Mouse (Mus musculus) G1E (cell line): ENCODE measurements around the gene Tac4. TPM values are rescaled to one million over a fixed set of nuclear protein-coding genes. Genes with fewer than 3 reads are reported as not detected.

Experiments used
- ATAC-seq: 2 replicates; pipeline ENCODE4 v1.8.0; 2016; ENCODE audit warnings: mild to moderate bottlenecking; ENCODE audit not compliant: insufficient number of reproducible peaks, poor library complexity, low FRiP score, severe bottlenecking; ENCODE audit errors: extremely low read depth
- DNase-seq: peaks from one replicate; pipeline ENCODE4 v3.0.0; 2012; ENCODE audit warnings: low spot score
- H3K27me3 ChIP-seq: 2 replicates; pipeline ENCODE4 v1.6.1; 2012; ENCODE audit warnings: mild to moderate bottlenecking, low read length, inconsistent platforms; ENCODE audit not compliant: insufficient read depth
- H3K36me3 ChIP-seq: replicated peaks from 2 replicates; pipeline ENCODE3; 2012; ENCODE audit warnings: mild to moderate bottlenecking, inconsistent platforms
- H3K4me1 ChIP-seq: 2 replicates; pipeline ENCODE4 v1.6.1; 2012; ENCODE audit warnings: low read depth, low read length, inconsistent platforms, mixed read lengths; ENCODE audit not compliant: insufficient read depth
- H3K4me3 ChIP-seq: 2 replicates; pipeline ENCODE4 v1.5.1; 2012; ENCODE audit warnings: low read depth, mild to moderate bottlenecking, inconsistent platforms, low read length, moderate library complexity, mixed read lengths
- H3K9me3 ChIP-seq: replicated peaks from 2 replicates; pipeline ENCODE4 v1.6.1; 2012; ENCODE audit warnings: inconsistent platforms
- CTCF ChIP-seq: IDR thresholded peaks from 2 replicates; pipeline ENCODE4 v1.5.1; 2012; ENCODE audit warnings: low read depth, low read length, inconsistent platforms, mixed read lengths
- GATA1 ChIP-seq: IDR thresholded peaks from 2 replicates; pipeline ENCODE4 v1.6.1; 2012; ENCODE audit warnings: borderline replicate concordance, low read length, inconsistent platforms, mixed read lengths
- GATA2 ChIP-seq: IDR thresholded peaks from 2 replicates; pipeline ENCODE4 v1.6.1; 2012; ENCODE audit warnings: low read depth, low read length, inconsistent platforms, borderline replicate concordance
- POLR2AphosphoS5 ChIP-seq: IDR thresholded peaks from 2 replicates; pipeline ENCODE4 v1.6.1; 2012; ENCODE audit warnings: low read depth, low read length, inconsistent platforms; ENCODE audit not compliant: insufficient replicate concordance
- TAL1 ChIP-seq: conservative IDR thresholded peaks from 2 replicates; pipeline ENCODE4 v1.6.1; 2012; ENCODE audit warnings: low read depth, low read length, inconsistent platforms, mixed read lengths
- polyA plus RNA-seq: library from polyadenylated mRNA; stranded (reverse); fragments of >175 nt; gene quantifications from 2 replicates; pipeline ENCODE4 v1.2.3, GENCODE M21; 2012
- total RNA-seq, 2 experiments: library from RNA; stranded (forward) in 1 of 2; stranded (reverse) in 1 of 2; fragments of 200-1000 nt in 1 of 2; fragments of >200 nt in 1 of 2; fragmentation: Nextera tagmentation in 1 of 2; gene quantifications; 2 replicates each; pipeline ENCODE4 v1.2.3; 2014 to 2017

Gene Tac4
- total and polyA plus RNA-seq, 3 experiments, result 0.11 TPM; not detected in 2

- DNase-seq, result no peak
- Histone ChIP-seq H3K36me3 (no peaks in the 10 kb centered on the region), H3K4me1 (no peaks in the 10 kb centered on the region), H3K9me3 (no peaks in the 10 kb centered on the region), H3K4me3 (no peak overlapping the region), H3K27me3 (peaks cover 22% of the 10 kb centered on the region; the same call in 1 of the 2 replicates)
- TF ChIP-seq GATA2 (no peak), TAL1 (no peak), POLR2AphosphoS5 (no peak), CTCF (no peak), GATA1 (no peak)
- no peak for ATAC-seq
Observed at GRCm38 (mm10) chr11:95224124-95224893, 37.0 kb upstream of the Tac4 start.

DNA sequence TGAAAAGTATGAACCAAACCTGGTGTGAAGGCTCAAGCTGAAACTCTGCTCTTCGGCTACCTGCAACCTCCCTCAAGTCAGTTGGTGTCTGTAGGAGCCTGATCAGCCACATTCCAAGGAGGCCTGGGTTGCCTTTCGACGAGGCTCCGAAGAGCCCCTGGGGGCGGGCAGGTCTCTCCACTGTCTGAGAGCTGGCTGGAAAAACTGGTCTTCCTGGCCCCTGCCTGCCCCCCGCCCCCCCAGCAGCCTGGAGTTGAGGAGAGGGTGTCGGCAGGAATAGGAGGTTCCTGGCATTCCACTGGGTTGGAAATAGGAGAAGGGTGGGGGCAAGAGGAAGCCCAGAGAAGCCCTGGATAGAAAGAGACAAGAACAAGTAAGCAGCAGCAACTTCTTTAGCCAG is 35.9 kb upstream of the Tac4 start:
- Histone ChIP-seq H3K4me1 (no peaks in the 10 kb centered on the region), H3K36me3 (no peaks in the 10 kb centered on the region), H3K27me3 (peaks cover 28% of the 10 kb centered on the region; the same call in 1 of the 2 replicates), H3K4me3 (no peak overlapping the region), H3K9me3 (no peaks in the 10 kb centered on the region)
- ATAC-seq (no peak), DNase-seq (no peak)
- TF ChIP-seq GATA2, result no peak
- TF ChIP-seq GATA1, result no peak
- TF ChIP-seq POLR2AphosphoS5, result no peak
- TF ChIP-seq CTCF, result no peak
- TF ChIP-seq TAL1, result no peak

- no peaks in the 10 kb centered on the region for H3K36me3 ChIP-seq
- TF ChIP-seq POLR2AphosphoS5, result no peak
- TF ChIP-seq CTCF, result no peak
- no peak for TF ChIP-seq GATA1
- TF ChIP-seq TAL1, result no peak
- TF ChIP-seq GATA2, result no peak
- ATAC-seq (no peak), DNase-seq (no peak)
- peaks cover 9% of the 10 kb centered on the region for H3K4me1 ChIP-seq
- peaks cover 24% of the 10 kb centered on the region; the same call in 1 of the 2 replicates for H3K27me3 ChIP-seq
- H3K4me3 ChIP-seq, result no peak overlapping the region
- H3K9me3 ChIP-seq, result no peaks in the 10 kb centered on the region
Observed at GRCm38 (mm10) chr11:95227467-95227866, 33.9 kb upstream of the Tac4 start.

DNA sequence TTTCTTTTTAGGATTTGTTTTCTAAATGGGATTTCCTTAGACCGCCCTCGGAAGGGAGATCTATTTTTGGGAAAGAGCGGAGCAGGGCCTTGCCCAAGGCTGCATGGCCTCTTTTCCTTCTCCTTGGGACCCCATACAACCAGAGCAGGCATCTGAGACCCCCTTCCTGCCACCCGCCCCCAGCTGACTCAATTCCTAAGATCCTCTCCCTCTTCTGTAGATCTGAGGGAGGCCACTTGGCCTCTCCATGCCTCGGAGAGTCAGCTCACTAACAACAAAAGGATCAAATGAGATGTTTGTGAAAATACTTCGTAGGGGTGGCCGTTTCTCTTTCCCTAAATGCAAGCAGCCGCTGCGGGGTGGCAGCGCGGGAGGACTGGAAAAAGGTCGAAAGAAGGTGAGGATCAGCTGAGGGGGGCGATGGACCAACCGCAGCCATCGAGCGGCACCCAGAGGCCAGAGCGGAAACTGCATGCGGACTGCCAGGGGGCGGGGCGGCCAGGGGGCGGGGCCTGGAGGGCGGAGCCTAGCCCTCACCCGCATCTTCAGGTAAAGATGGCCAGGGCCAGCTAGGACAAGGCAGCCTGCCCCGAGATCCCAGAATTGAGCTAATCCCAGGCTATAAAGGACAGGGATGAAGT is 29.5 kb upstream of the Tac4 start:
- ATAC-seq (peak; percentile 34; the same call in 1 of the 2 replicates), DNase-seq (peak; percentile 67)
- no peaks in the 10 kb centered on the region for H3K36me3 ChIP-seq
- peaks cover 46% of the 10 kb centered on the region for H3K27me3 ChIP-seq
- TF ChIP-seq CTCF (no peak), TAL1 (no peak), GATA1 (no peak), GATA2 (no peak), POLR2AphosphoS5 (no peak)
- peaks cover 11% of the 10 kb centered on the region for H3K4me1 ChIP-seq
- no peaks in the 10 kb centered on the region for H3K9me3 ChIP-seq
- H3K4me3 ChIP-seq, result no peak overlapping the region; the same call in 1 of the 2 replicates

GRCm38 (mm10) chr11:95232329-95232696 is 29.0 kb upstream of the Tac4 start:
- Histone ChIP-seq H3K4me1 (peaks cover 11% of the 10 kb centered on the region), H3K9me3 (no peaks in the 10 kb centered on the region), H3K4me3 (no peak overlapping the region; the same call in 1 of the 2 replicates), H3K27me3 (peaks cover 46% of the 10 kb centered on the region), H3K36me3 (no peaks in the 10 kb centered on the region)
- ATAC-seq (no peak), DNase-seq (no peak)
- TF ChIP-seq GATA1, result no peak
- TF ChIP-seq TAL1, result no peak
- no peak for TF ChIP-seq CTCF
- no peak for TF ChIP-seq POLR2AphosphoS5
- no peak for TF ChIP-seq GATA2

- Histone ChIP-seq H3K27me3 (peaks cover 64% of the 10 kb centered on the region), H3K4me1 (no peaks in the 10 kb centered on the region), H3K36me3 (no peaks in the 10 kb centered on the region), H3K4me3 (no peak overlapping the region), H3K9me3 (no peaks in the 10 kb centered on the region)
- TF ChIP-seq GATA2, result no peak
- no peak for TF ChIP-seq POLR2AphosphoS5
- no peak for TF ChIP-seq GATA1
- TF ChIP-seq CTCF, result no peak
- no peak for ATAC-seq
- no peak for DNase-seq
Observed at GRCm38 (mm10) chr11:95238477-95238876, 22.9 kb upstream of the Tac4 start.
